Mouse (Mus musculus): ENCODE measurements around the gene Abhd2. TPM values are rescaled to one million over a fixed set of nuclear protein-coding genes. Genes with fewer than 3 reads are reported as not detected.
A peak's percentile ranks its signal among the peaks of the same experiment; 100 is the strongest.

The Abhd2 gene
- polyA plus RNA-seq, 3 experiments from 2014 or later, result 16.0 to 35.6 (median 29.9) TPM

- no peak for ATAC-seq
Measured at GRCm38 (mm10) chr7:79295196-79295826, 22.3 kb downstream of the Abhd2 start.

DNA sequence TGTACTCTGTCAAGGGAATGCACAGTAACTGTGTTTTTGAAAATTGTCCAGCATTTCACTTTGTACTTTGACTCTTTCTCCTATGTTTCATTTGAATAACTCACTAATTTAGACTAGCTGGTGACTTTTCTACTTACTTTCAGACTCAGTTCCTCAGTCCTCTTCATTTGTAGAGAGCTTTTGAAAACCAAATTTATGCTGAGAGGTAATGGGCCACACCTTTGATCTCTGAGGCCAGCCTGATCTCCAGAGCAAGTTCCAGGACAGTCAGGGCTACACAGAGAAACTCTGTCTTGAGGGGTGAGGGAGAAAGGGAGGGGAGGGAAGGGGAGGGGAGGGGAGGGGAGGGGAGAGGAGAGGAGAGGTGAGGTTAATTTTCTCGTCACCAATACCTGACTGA lies 25.7 kb downstream of the Abhd2 start:
- no peak for ATAC-seq

- ATAC-seq, result no peak
Measured at GRCm38 (mm10) chr7:79299548-79299947, 26.5 kb downstream of the Abhd2 start.

GRCm38 (mm10) chr7:79300432-79301151 lies 27.6 kb downstream of the Abhd2 start:
- ATAC-seq, result peak; percentile 76

DNA sequence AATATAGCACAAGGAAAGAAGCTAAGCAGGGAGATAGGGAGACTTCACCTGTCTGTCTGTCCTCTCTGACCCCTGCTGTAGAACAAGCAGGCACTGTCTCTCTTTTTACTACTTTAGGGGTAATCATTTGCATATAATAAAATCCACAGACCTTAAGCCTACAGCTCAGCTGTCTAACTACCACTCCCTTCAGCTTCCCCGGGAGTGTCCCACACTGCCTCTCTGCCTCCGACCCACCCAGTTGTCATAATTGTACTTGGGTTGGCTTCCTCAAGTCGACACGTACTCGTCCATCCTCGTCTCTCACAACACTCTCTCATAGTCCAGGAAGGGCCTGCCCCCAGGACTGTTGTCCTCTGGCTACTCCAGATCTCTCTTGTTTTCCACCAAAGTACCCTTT lies 29.1 kb downstream of the Abhd2 start:
- no peak for ATAC-seq

DNA sequence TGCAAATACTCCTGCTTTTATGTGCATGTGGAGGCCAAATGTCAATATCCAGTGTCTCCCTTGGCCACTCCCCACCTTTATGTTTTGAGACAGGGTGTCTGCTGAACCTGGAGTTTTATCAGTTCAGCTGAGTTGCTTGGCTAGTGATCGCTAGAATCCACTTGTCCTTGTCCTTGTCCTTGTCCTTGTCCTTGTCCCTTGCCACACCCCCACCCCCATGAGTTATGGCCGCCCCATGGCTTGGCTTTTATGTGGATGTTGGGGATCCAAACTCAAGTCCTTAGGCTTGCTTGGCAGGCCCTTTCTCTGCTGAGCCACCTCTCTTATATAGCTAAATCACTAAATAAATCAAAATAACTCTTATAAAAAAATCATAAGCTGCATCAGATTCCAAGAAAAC lies 29.6 kb downstream of the Abhd2 start:
- ATAC-seq, result no peak

DNA sequence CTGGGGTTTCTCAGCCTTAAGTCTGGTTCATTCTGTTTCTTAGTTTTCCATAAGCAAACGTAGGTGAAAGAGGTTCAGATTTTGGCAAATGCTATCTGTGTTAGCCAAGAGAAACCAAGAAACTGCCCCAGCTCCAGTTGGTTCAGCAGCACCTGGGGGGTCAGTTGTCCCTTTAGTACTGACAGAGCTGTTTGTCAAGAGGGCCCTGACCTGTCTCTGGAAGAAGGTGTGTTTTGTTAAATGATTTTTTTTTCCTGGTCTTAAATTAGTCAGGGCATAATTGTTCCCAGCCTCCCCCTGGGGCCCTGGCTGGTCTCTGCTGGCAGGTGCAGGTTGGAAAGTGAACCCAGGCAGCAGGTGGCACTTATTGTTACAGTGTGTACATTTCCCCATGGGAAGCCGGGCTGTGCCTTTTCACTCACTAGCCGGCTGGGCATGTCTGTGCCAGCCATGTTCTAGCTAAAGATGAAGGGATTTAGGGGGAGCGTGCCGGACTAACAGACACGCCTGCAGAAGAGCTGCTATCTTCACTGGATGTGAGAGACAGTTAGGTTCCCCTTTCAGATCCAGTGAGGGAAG lies 30.3 kb downstream of the Abhd2 start:
- ATAC-seq, result no peak

DNA sequence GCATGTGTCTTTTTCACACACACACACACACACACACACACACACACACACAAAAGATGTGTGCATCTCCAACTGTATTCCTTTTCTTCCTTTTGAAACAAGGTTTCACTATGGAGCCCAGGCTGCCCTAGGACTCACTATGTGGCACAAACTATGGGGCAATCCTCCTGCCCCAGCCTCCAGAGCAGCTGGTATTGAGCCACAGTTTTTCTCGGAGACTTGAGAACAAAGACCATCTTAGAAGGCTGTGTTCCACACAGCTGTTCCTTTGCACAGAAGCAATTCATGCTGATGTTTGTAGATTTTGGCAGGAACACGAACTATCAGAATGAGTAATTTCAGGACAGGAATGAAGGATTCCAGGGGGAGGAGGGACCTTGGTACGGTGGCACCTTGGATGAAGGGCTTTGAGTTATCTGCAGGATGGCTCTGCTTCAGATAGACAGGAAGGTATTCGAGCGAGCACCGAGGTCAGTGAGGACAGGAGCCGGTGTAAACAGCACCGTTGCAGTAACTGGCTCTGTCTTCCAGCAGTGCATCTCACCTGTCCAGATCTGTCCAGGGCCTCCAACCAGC lies 35.5 kb downstream of the Abhd2 start:
- ATAC-seq, result no peak

- ATAC-seq, result no peak
Measured at GRCm38 (mm10) chr7:79309247-79310190, 36.5 kb downstream of the Abhd2 start.

- no peak for ATAC-seq
Measured at GRCm38 (mm10) chr7:79310191-79310555, 37.2 kb downstream of the Abhd2 start.

- no peak for ATAC-seq
Measured at GRCm38 (mm10) chr7:79311420-79311988, 38.5 kb downstream of the Abhd2 start.

- ATAC-seq, result no peak
Measured at GRCm38 (mm10) chr7:79312246-79312645, 39.2 kb downstream of the Abhd2 start.

- no peak for ATAC-seq
Measured at GRCm38 (mm10) chr7:79313519-79314059, 40.6 kb downstream of the Abhd2 start.

- no peak for ATAC-seq
Measured at GRCm38 (mm10) chr7:79314517-79314916, 41.5 kb downstream of the Abhd2 start.

- ATAC-seq, result no peak
Measured at GRCm38 (mm10) chr7:79315149-79315548, 42.1 kb downstream of the Abhd2 start.

- ATAC-seq, result no peak
Measured at GRCm38 (mm10) chr7:79316069-79316695, 43.2 kb downstream of the Abhd2 start.

DNA sequence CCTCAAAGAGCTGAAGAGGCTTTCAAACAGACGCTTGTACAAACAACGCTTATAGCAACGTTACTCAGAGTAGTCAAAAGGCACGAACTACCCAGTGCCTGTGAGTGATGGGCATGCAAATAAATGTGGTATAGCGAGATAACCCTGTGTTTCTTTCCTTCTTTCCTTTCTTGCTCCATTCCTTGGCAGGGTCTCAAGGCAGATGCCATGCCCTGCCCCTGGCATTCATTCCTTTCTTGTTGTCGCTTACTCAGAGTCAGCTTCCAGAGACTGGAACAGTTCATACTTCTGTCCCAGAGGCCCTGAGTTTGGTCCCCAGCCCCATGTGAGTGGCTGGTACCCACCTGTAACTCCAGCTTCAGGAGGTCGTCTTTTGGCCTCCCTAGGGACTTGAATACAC lies 44.6 kb downstream of the Abhd2 start:
- no peak for ATAC-seq

- no peak for ATAC-seq
Measured at GRCm38 (mm10) chr7:79318110-79318801, 45.3 kb downstream of the Abhd2 start.

- no peak for ATAC-seq
Measured at GRCm38 (mm10) chr7:79323855-79324254, 50.9 kb downstream of the Abhd2 start.

DNA sequence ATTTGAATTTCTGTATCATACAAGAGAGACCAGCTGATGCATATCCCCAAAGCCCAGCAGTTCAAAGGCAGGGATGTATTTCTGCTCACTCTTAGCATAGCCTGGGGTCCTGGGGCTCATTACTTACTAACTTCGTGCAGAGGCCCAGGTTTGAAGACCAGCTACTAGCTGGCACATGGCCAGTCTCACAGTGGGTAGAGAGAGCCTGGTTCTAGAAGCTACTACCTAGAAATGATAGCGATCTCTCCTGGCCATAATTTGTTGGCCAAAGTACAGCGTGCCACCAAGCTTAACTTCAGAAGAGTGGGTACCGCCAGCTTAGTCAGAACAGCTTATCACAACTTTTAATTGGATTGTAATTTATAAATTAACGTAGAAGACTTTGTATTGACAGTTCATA lies 55.8 kb downstream of the Abhd2 start:
- no peak for ATAC-seq

DNA sequence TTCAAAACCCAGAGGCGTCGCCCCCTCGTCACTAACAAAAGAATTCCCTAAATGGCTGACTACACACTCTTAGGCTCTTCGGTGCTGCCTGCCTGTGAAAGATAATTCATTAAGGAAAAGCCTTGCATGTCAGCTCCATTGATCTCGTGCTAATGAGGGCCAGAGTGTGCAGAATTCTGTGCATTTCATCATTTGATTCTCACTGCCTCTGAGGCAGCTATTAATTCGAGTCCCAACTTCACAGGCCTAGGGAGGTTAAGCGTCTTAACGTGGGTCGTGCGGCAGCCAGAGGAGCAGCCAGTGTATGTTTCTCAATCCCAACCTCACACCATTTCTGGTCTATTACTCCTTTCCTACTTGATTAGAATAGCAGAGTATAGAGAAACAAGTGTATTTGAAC lies 58.2 kb downstream of the Abhd2 start:
- no peak for ATAC-seq

All from inflammation-experienced regulatory T-cells, adult 6 months (primary cell).